25 mouse cellular contexts compared by ENCODE assay signal in the genomic region with DNA sequence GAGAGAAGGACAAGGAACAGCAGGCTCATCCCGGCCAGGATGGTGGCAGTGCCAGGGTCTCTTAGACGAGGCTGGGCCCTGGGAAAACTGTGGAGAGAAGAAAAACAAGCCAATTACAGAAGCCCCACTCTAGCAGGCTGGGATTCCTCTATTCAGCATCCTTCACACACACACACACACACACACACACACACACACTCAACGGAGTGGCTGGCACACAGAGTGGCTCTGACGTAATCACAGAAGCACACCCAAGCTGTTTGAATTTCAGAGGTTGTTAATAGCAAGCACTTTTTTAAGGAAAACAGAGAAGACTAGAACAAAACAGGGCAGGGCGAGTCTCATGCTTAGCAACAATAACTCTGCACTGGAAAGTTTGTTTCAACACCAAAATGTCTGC. TPM values are rescaled to one million over a fixed set of nuclear protein-coding genes. Genes with fewer than 3 reads are reported as not detected.
A peak's percentile ranks its signal among the peaks of the same experiment; 100 is the strongest.
DNase-seq lines count a peak whose midpoint lies in the region; ATAC-seq and TF ChIP-seq lines count a peak whose summit lies in the region.
"Had no signal": no experiment of that assay in that cellular context is flagged by ENCODE, and none has a peak within 500 bp of the region (broad histone marks: within the 10 kb centered on the region; RNA-seq: fewer than 3 reads in every experiment).

No protein-coding gene starts in this region.

- H3K36me3 ChIP-seq in forebrain, embryonic 14.5 days (ENCODE audit: control insufficient read depth, insufficient read depth, low read length) = no peaks in the 10 kb centered on the region
- no peaks in the 10 kb centered on the region for H3K36me3 ChIP-seq in forebrain, embryonic 11.5 days (ENCODE audit: control insufficient read depth, insufficient read depth, low read length)
- no peaks in the 10 kb centered on the region for H3K36me3 ChIP-seq in kidney, adult 2 months (ENCODE audit: control insufficient read depth, insufficient read depth, low read length)
- no peaks in the 10 kb centered on the region for H3K36me3 ChIP-seq in midbrain, embryonic 15.5 days (replicated peaks)
- H3K36me3 ChIP-seq: embryonic facial prominence, embryonic 10.5 days; intestine, embryonic 15.5 days; midbrain, embryonic 10.5 days; neural tube, embryonic 15.5 days had no signal

- H3K9me3 ChIP-seq in forebrain, embryonic 14.5 days (replicated peaks; ENCODE audit: control insufficient read depth, low read length) = no peaks in the 10 kb centered on the region
- no peaks in the 10 kb centered on the region for H3K9me3 ChIP-seq in forebrain, embryonic 11.5 days (ENCODE audit: control insufficient read depth, low read length)
- H3K9me3 ChIP-seq in midbrain, embryonic 15.5 days = no peaks in the 10 kb centered on the region
- H3K9me3 ChIP-seq: embryonic facial prominence, embryonic 10.5 days; intestine, embryonic 15.5 days; midbrain, embryonic 10.5 days; neural tube, embryonic 15.5 days had no signal

- peak; percentile 68 for DNase-seq in forebrain, embryonic 14.5 days (ENCODE audit: low spot score)
- no peak for DNase-seq in forebrain, embryonic 11.5 days (ENCODE audit: low spot score)
- peak; percentile 76 for DNase-seq in brain, embryonic 14.5 days (ENCODE audit: low read depth)
- DNase-seq in layer of hippocampus, adult 9-11 months = peak; percentile 72
- DNase-seq in right cerebral cortex, postnatal 36 days (ENCODE audit: low spot score in 2 of 2) = peak; percentile 16 to 34
- no peak for DNase-seq in kidney, adult 2 months
- DNase-seq in gastrocnemius, postnatal 10 days = no peak
- DNase-seq: adrenal gland, adult 8-10 months; cerebellum, adult 18-20 months; gastrocnemius, postnatal 36 days; heart, postnatal 14 days; liver; liver, postnatal 0 days; lung, postnatal 14 days; thymus, postnatal 25 days had no signal

- 61% methylated on average over 5 of the region's 5 CpGs for WGBS in forebrain, embryonic 14.5 days
- WGBS in forebrain, embryonic 11.5 days = 73% methylated on average over 5 of the region's 5 CpGs
- WGBS in kidney, adult 2 months = 77% methylated on average over 5 of the region's 5 CpGs
- WGBS in midbrain, embryonic 15.5 days = 73% methylated on average over 5 of the region's 5 CpGs

- no peak for TF ChIP-seq POLR2A in brain, embryonic 14.5 days (IDR thresholded peaks at IDR 0.05; ENCODE audit: borderline replicate concordance, extremely low read depth, insufficient read depth, insufficient read length, poor library complexity, severe bottlenecking)
- TF ChIP-seq POLR2A in kidney, adult 2 months (IDR thresholded peaks at IDR 0.05; ENCODE audit: low read depth, low read length) = no peak

- peak; percentile 86 for ATAC-seq in forebrain, embryonic 14.5 days
- no peak for ATAC-seq in forebrain, embryonic 11.5 days (replicated peaks; ENCODE audit: low FRiP score)
- ATAC-seq in midbrain, embryonic 15.5 days (replicated peaks) = no peak
- ATAC-seq: intestine, embryonic 15.5 days; liver, postnatal 0 days had no signal

- H3K4me3 ChIP-seq in forebrain, embryonic 14.5 days (ENCODE audit: low read depth, low read length) = no peak overlapping the region
- H3K4me3 ChIP-seq in forebrain, embryonic 11.5 days (ENCODE audit: low read depth, low read length) = no peak overlapping the region
- H3K4me3 ChIP-seq in kidney, adult 2 months (ENCODE audit: insufficient read depth, low read depth, low read length) = no peak overlapping the region
- no peak overlapping the region for H3K4me3 ChIP-seq in midbrain, embryonic 15.5 days
- H3K4me3 ChIP-seq: embryonic facial prominence, embryonic 10.5 days; intestine, embryonic 15.5 days; midbrain, embryonic 10.5 days; neural tube, embryonic 15.5 days had no signal

- no peak overlapping the region for H3K4me2 ChIP-seq in forebrain, embryonic 14.5 days (ENCODE audit: low read length)
- no peak overlapping the region for H3K4me2 ChIP-seq in forebrain, embryonic 11.5 days (ENCODE audit: low read depth, low read length, severe bottlenecking)
- no peak overlapping the region for H3K4me2 ChIP-seq in midbrain, embryonic 15.5 days
- H3K4me2 ChIP-seq: heart, embryonic 11.5 days; hindbrain, embryonic 14.5 days; intestine, embryonic 15.5 days; neural tube, embryonic 15.5 days had no signal

- no peak for TF ChIP-seq CTCF in brain, embryonic 14.5 days (IDR thresholded peaks at IDR 0.05; ENCODE audit: borderline replicate concordance, extremely low read depth, insufficient read depth, insufficient read length)
- TF ChIP-seq CTCF in kidney, adult 2 months (conservative IDR thresholded peaks at IDR 0.05; ENCODE audit: insufficient read depth, insufficient read length, low read depth, low read length) = no peak

- no peak overlapping the region for H3K9ac ChIP-seq in forebrain, embryonic 14.5 days (ENCODE audit: low read length)
- H3K9ac ChIP-seq in forebrain, embryonic 11.5 days (ENCODE audit: low read length) = no peak overlapping the region
- H3K9ac ChIP-seq in midbrain, embryonic 15.5 days = no peak overlapping the region
- H3K9ac ChIP-seq: hindbrain, embryonic 14.5 days; intestine, embryonic 15.5 days; liver, postnatal 0 days; neural tube, embryonic 15.5 days had no signal

- no peaks in the 10 kb centered on the region for H3K27me3 ChIP-seq in forebrain, embryonic 14.5 days (replicated peaks; ENCODE audit: control insufficient read depth, insufficient read depth, low read length)
- no peaks in the 10 kb centered on the region for H3K27me3 ChIP-seq in forebrain, embryonic 11.5 days (ENCODE audit: control insufficient read depth, insufficient read depth, low read length)
- H3K27me3 ChIP-seq in kidney, adult 2 months (replicated peaks; ENCODE audit: control insufficient read depth, insufficient read depth, low read length) = no peaks in the 10 kb centered on the region
- H3K27me3 ChIP-seq in midbrain, embryonic 15.5 days (replicated peaks) = no peaks in the 10 kb centered on the region
- H3K27me3 ChIP-seq: intestine, embryonic 15.5 days; neural tube, embryonic 15.5 days had no signal

- no peaks in the 10 kb centered on the region for H3K4me1 ChIP-seq in forebrain, embryonic 14.5 days (ENCODE audit: control insufficient read depth, insufficient read depth, low read length)
- no peaks in the 10 kb centered on the region for H3K4me1 ChIP-seq in forebrain, embryonic 11.5 days (replicated peaks; ENCODE audit: control insufficient read depth, insufficient read depth, low read length)
- no peaks in the 10 kb centered on the region for H3K4me1 ChIP-seq in kidney, adult 2 months (ENCODE audit: control insufficient read depth, insufficient read depth, low read length)
- no peaks in the 10 kb centered on the region for H3K4me1 ChIP-seq in midbrain, embryonic 15.5 days
- H3K4me1 ChIP-seq: intestine, embryonic 15.5 days; neural tube, embryonic 15.5 days had no signal

- H3K27ac ChIP-seq in forebrain, embryonic 14.5 days (ENCODE audit: low read depth, low read length) = no peak overlapping the region
- no peak overlapping the region for H3K27ac ChIP-seq in forebrain, embryonic 11.5 days (ENCODE audit: low read depth, low read length)
- H3K27ac ChIP-seq in kidney, adult 2 months (ENCODE audit: insufficient read depth, low read depth, low read length) = no peak overlapping the region
- no peak overlapping the region for H3K27ac ChIP-seq in midbrain, embryonic 15.5 days
- H3K27ac ChIP-seq: embryonic facial prominence, embryonic 10.5 days; hindbrain, embryonic 14.5 days; intestine, embryonic 15.5 days; kidney, postnatal 0 days; midbrain, embryonic 10.5 days; neural tube, embryonic 15.5 days; stomach, postnatal 0 days had no signal

RNA-seq across cellular contexts. Expression of gene Hapln3, which starts 7.4 kb away (rescaled TPM):
- polyA plus RNA-seq in forebrain, embryonic 14.5 days (2014; fragmentation: Nextera tagmentation; extraction: Ambion mirVana) = 2.1 and 2.7 TPM in 2 replicates
- 1.5 and 2.8 TPM in 2 replicates for polyA plus RNA-seq in forebrain, embryonic 11.5 days (2014; fragmentation: Nextera tagmentation; extraction: Ambion mirVana)
- 2.2 and 2.6 TPM in 2 replicates for polyA plus RNA-seq in brain, embryonic 14.5 days (2012; rRNA removed)
- polyA plus RNA-seq in kidney, adult 2 months (2012; rRNA removed) = 1.6 and 3.1 TPM in 2 replicates
- total RNA-seq in gastrocnemius, postnatal 10 days (2021) = under 1 TPM; 0.79 to 0.82 TPM
- 1.6 and 2.0 TPM in 2 replicates for polyA plus RNA-seq in midbrain, embryonic 15.5 days (2015; fragmentation: Nextera tagmentation; extraction: Ambion mirVana)
- total RNA-seq: MEL had no signal
- polyA plus RNA-seq: liver, postnatal 0 days had no signal

RNA-seq across cellular contexts. Expression of gene Mfge8, which starts 25.4 kb away (rescaled TPM):
- 156 and 176 TPM in 2 replicates for polyA plus RNA-seq in forebrain, embryonic 14.5 days (2014; fragmentation: Nextera tagmentation; extraction: Ambion mirVana)
- 65.1 and 78.7 TPM in 2 replicates for polyA plus RNA-seq in forebrain, embryonic 11.5 days (2014; fragmentation: Nextera tagmentation; extraction: Ambion mirVana)
- polyA plus RNA-seq in brain, embryonic 14.5 days (2012; rRNA removed) = 129 and 131 TPM in 2 replicates
- polyA plus RNA-seq in kidney, adult 2 months (2012; rRNA removed) = 177 and 191 TPM in 2 replicates
- 10 to 100 TPM; 75.9 to 82.3 TPM for total RNA-seq in gastrocnemius, postnatal 10 days (2021)
- polyA plus RNA-seq in midbrain, embryonic 15.5 days (2015; fragmentation: Nextera tagmentation; extraction: Ambion mirVana) = 113 and 150 TPM in 2 replicates

Comparison
In these comparisons a context has a peak if more than half of its experiments do, and no peak if none do; other contexts are left out.
1. DNase-seq: peak in forebrain, embryonic 14.5 days (single experiment), brain, embryonic 14.5 days (single experiment), layer of hippocampus, adult 9-11 months (single experiment) and right cerebral cortex, postnatal 36 days (2 of 2); none in forebrain, embryonic 11.5 days (single experiment), kidney, adult 2 months (single experiment) and gastrocnemius, postnatal 10 days (single experiment).